Mouse (Mus musculus): ENCODE results near the gene Ksr1.

DNA sequence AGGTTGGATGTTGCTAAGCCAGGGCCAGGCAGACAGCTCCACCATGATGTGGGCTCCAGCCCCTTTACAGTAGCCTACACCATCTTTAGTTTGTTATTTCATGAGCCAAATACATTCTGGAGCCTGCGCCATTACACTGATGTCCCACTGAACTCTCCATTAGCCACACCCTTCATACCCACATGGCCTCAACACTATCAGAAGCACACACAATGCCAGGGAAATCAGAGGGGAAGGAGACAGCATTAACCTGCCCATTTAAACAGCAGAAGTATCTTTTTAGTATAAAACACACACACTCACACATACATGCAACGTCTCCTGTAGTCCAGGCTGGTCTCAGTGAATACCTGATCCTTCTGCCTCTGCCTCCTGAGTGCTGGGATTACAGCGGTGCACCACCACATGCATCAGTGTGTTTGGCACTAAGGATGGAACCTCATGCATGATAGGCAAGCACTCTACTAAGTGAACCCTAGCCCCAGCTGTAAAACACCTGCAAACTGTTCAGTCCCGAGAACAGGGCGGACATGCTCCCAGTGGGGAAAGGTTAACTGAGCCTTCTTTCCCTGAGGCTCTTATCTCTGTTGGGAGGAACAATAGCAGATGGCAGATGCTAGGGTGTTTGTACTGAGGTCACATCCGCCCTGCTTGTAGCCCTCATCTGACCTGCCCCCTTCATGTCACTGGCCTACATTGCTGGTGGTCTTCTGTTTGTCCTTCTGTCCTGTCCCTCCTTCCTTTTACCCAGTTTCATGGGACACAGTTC is 138.0 kb downstream of the Ksr1 start:
- no peak for TF ChIP-seq POLR2A (IDR thresholded peaks at IDR 0.05; ENCODE audit: control insufficient read depth, extremely low read depth, insufficient read depth, low read length, poor library complexity)
- TF ChIP-seq CTCF (IDR thresholded peaks at IDR 0.05; ENCODE audit: borderline replicate concordance, control insufficient read depth, extremely low read depth, insufficient read depth, low read length, poor library complexity) = no peak
